Mouse (Mus musculus): ENCODE data around the gene Lrrtm3.

GRCm38 (mm10) chr10:63978969-63979368 is 111.1 kb downstream of the Lrrtm3 start:
- TF ChIP-seq CTCF (IDR thresholded peaks at IDR 0.05) (no peak), EP300 (IDR thresholded peaks at IDR 0.05) (no peak)
